Mouse (Mus musculus): ENCODE data around the gene Rps11. TPM values are rescaled to one million over a fixed set of nuclear protein-coding genes. Genes with fewer than 3 reads are reported as not detected.
"Not testable (repeated sequence)": the region's sequence is repeated elsewhere in the genome, so short reads cannot be mapped to it uniquely, and the experiment has no call there.

Gene Rps11
- total RNA-seq (2014; fragmentation: Nextera tagmentation) (3,773 and 4,118 TPM in 2 replicates), total RNA-seq (2017) (1,409 and 1,705 TPM in 2 replicates)

DNA sequence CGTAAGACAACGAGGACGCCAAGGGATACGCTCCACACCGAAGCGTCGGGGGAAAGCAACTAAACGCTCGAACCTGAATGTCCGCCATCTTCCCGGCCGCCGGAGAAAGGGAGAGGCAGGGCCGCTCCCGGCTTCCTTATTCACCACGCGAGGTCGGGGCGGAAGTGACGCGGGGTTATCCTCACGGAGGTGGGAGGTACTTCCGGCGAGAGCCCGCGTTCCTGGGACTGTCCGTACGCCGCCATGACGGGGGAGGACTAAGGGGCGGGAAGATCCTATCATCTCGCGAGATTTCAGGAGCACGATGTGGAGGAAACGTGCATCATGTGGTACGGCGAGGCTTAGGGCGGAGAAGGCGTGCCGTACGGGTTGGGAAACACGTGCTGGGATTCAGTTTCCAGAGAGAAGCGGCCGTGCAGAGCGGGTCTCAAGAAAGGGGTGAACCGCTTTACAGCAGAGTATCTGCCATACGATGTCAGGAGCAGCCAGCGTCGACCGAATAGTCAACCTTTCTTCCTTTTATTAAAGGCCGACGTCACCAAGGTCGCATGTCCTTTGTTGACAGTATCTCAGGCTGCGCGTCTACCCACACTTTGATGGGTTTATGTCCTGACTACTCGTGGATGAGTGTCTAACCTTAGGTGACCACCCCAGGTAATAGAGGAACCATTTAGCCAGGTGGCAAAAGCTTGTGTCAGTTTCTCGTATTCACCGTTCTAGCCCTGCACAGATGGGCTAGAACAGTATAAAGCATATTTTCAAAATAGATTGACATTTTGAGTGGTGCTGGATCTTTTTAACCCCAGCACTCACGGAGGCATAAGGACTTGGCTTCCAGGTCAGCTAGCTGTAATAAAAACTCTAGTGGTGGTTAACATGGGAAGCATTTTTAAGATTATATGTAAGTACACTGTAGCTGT lies at the start of gene Rps11:
Gene Rps11 (minus strand): TSS at position 216 of the 920 bp plus-strand sequence.
- peak; percentile 57 for ATAC-seq (replicated peaks; ENCODE audit: low FRiP score, low TSS enrichment, poor library complexity, severe bottlenecking)

GRCm38 (mm10) chr7:45173772-45174171 lies 49.5 kb upstream of the Rps11 start:
- ATAC-seq (replicated peaks; ENCODE audit: low FRiP score, low TSS enrichment, poor library complexity, severe bottlenecking) = not testable (repeated sequence)

DNA sequence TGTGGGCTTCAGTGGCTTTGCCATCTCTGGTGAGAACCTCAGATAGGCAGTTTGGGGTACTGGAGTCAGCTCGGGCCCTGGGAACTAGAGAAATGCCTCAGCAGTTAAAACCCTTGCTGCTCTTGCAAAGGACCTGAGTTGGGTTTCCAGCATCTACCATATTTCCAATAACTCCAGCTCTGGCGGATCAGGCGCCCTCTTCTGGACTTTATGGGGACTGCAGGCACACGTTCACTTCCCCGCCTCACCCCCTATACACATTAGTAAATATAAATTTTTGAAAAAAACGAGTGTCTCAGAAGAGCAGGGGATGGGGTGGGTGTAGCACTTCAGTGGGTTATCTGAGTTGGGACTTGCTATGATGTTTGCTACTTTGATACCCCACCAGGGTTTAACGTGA lies 48.7 kb upstream of the Rps11 start:
- peak; percentile 10; the same call in 1 of the 2 replicates for ATAC-seq (replicated peaks; ENCODE audit: low FRiP score, low TSS enrichment, poor library complexity, severe bottlenecking)

DNA sequence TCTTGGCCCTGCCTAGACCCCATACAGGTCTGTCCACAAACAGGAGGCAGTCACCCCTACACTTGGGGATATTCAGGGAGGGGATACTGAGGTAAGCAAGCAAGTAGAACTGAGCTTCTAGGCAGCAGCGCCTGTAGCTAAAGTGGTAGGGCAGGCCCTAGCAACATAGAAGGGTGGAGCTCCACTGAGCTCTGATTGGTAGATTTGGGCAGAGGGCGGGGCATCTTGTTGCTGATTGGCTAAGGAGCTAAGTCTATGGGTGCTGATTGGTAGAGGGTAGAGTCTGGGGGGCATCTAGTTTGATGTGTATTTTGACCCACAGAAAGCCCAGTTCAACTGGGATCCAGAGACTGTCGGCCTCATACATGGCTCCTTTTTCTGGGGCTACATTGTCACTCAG lies 45.3 kb upstream of the Rps11 start:
- ATAC-seq (replicated peaks; ENCODE audit: low FRiP score, low TSS enrichment, poor library complexity, severe bottlenecking) = no peak

DNA sequence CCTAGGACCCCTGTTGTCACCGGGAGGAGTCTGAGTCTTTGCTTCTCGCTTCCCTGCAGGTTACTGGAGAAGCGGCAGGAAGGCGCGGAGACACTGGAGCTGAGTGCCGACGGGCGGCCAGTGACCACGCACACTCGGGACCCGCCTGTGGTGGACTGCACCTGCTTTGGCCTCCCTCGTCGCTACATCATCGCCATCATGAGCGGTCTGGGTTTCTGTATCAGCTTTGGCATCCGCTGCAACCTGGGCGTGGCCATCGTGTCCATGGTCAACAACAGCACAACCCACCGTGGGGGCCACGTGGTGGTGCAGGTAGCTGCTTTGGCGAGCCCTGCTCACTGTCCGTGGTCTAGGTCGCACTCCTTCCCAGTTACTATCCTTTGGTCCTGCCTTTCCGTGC lies 44.4 kb upstream of the Rps11 start:
- no peak for ATAC-seq (replicated peaks; ENCODE audit: low FRiP score, low TSS enrichment, poor library complexity, severe bottlenecking)

GRCm38 (mm10) chr7:45167761-45168445 lies 43.7 kb upstream of the Rps11 start:
- ATAC-seq (replicated peaks; ENCODE audit: low FRiP score, low TSS enrichment, poor library complexity, severe bottlenecking) = no peak

DNA sequence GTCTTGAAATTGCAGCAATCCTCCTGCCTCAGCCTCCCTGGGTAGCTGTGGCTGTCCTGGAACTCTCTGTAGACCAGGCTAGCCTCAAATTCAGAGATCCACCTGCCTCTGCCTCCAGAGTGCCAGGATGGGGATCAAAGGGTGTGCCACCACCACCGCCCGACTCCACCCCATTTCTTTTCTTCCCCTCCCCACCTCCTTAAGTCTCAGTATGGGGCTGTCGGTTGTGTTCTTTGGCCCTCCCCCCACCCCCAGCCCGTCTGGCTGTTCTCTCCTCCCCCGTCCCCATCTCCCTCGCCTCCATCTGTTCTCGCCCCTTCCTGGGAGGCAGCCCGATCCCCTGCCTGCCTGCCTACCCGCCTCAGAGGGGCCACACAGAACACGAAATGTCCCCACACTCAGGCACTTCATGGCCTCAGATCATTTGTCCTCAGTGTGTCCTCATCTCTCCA lies 42.7 kb upstream of the Rps11 start:
- no peak for ATAC-seq (replicated peaks; ENCODE audit: low FRiP score, low TSS enrichment, poor library complexity, severe bottlenecking)

DNA sequence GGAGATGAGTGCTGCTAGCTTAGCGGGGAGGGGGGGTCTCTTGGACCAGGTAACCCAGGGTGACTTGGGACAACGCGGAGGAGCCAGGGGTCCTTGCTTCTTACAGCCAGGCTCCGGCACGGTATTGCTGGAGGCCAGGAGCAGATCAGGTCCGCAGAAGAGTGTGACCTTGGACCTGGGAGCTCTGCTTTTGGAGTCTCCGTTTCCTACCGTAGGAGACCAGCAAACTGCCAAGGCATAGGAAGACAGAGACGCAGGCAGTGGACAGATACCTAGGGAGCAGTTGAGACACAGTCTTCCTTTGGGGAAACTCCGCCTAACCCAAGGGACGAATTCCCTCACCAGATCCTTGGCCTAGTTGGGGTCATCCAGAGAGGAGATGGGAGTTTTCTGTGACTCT lies 41.5 kb upstream of the Rps11 start:
- ATAC-seq (replicated peaks; ENCODE audit: low FRiP score, low TSS enrichment, poor library complexity, severe bottlenecking) = no peak

DNA sequence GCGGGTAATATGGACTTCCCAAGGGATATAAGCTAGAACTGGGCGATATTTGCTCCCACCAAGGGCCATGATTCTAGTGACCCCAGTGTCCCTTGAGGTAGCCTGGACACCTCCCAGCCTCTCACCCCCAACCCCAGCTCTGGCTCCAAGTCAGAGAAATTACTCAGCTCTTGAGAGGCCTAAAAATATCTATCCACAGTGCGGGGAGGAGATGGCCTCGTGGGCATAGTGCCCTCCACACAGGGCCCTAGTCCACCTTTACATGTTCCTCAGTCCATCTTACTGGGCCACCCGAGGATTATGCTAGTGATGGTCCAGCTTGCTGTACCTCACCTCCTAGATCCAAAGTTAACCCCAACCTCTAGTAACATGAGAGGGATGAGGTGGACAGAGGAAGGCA lies 40.6 kb upstream of the Rps11 start:
- ATAC-seq (replicated peaks; ENCODE audit: low FRiP score, low TSS enrichment, poor library complexity, severe bottlenecking) = no peak

DNA sequence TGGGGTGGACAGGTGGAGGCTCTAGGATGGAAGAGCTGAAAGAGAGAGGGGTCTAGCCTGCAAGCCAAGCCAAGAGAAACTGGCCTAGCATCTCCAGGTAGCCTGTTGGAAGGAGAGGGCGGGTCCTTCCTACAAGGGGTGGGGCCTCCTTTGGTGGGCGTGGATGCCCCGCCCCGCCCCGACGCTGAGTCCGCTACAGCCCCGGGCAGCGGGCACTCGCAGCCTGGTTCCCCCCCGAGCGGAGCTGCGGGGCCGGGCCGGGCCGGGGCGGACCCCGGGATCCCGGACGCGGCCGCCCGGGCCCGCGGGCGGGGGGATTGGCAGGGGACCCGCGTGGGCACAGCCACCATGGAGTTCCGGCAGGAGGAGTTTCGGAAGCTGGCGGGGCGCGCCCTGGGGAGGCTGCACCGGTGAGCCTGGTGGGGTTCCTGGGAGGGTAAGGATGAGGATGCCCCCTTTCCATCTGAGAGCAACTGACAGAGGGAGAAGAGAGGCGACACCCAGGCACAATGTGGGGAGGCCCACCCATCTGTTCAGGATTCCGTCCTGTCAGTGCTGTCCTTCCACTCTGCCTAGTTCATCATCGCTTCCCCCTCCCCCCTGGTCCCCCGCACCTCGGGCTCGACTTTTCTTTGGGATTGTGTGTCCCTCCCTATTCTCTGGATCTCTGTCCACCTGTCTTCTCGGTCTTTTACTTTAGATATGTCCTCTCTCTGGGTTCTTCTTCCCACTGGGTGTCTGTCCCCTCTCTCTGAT lies 39.7 kb upstream of the Rps11 start, which contains the start of gene Slc17a7:
Gene Slc17a7 (plus strand): TSS at position 215 of the 756 bp plus-strand sequence.
- ATAC-seq (replicated peaks; ENCODE audit: low FRiP score, low TSS enrichment, poor library complexity, severe bottlenecking) = 0 out of 2 replicates have a peak, but pooled peaks have one; percentile 46

DNA sequence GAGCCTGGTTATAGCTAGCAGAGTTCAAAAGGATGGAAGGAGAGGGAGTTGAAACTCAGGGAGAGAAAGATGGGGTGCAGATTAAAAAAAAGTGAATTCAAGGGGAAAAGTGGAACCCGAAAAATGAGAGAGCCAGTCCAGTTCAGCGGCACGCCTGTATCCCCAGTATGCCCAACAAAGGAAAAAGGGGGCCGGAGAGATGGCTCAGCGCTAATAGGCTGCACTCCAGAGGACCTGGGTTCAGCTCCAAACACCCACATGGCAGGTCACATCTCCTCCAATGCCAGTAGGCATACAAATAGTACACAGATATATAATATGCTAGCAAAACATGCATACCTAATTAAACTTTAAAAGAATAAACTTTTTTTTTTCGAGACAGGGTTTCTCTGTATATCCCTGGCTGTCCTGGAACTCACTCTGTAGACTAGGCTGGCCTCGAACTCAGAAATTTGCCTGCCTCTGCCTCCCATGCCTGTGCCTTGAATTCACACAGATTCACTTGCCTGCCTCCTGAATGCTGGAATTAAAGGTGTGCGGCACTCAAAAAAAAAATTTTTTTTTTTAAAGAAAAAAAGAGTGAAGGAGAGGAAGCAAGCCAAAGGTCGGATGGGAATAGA lies 38.9 kb upstream of the Rps11 start:
- ATAC-seq (replicated peaks; ENCODE audit: low FRiP score, low TSS enrichment, poor library complexity, severe bottlenecking) = no peak

DNA sequence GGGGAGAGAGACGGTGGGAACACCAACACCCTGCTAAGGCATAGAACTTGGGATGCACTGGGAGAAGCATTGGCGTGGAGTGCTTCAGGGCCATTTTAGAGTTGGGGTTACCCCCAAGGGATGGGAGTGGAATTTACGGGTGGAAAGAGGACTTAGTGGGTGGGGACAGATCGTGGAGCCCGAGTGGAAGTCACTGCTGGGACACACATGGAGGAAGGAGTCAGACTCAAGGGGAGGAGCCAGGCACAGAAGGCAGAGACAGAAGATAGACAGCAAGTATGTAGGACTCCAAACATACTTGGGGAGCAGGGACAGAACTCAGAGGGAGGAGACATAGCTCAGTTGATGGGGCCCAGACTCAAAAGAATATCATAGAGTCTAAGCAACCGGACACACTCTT lies 38.3 kb upstream of the Rps11 start:
- ATAC-seq (replicated peaks; ENCODE audit: low FRiP score, low TSS enrichment, poor library complexity, severe bottlenecking) = no peak

DNA sequence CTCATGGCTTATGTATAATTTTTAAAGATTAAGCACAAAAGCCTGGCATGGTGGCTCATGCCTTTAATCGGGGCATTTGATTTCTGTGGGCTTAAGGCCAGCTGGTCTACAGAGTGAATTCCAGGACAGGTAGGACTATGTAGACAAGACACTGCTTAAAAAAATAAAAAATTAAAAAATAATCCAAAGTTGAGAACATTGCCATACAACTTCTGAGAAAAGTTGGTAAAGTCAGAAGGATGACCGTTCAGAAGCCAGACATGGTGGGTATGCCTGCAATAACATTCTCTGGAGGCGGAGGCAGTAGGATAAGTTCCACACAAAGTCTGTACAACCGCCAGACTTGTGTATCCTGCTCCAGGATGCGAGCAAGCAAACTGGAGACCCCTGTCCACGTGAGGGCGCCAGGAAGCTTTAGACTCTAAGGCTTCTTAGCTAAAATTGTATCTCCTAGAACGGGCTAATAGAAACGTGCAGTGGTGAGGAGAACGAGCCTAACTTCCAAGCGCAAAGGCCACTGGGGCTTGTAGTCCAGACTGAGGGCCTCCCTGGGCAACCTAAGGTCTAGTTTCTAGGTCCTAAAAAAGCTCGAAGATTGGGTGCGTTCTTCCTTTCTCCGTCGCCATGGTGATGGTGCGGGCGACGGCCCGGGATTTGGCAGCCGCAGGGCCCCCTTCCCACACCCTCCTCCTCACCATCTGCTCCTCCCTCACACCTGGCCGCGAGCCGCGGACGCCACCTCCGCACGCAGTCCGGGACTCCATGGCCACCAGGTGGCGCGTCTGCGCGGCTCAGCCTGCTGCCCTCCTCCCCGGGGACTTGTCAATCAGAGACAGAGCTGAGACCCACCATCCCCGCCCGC lies 37.6 kb upstream of the Rps11 start:
- peak; percentile 82 for ATAC-seq (replicated peaks; ENCODE audit: low FRiP score, low TSS enrichment, poor library complexity, severe bottlenecking)

DNA sequence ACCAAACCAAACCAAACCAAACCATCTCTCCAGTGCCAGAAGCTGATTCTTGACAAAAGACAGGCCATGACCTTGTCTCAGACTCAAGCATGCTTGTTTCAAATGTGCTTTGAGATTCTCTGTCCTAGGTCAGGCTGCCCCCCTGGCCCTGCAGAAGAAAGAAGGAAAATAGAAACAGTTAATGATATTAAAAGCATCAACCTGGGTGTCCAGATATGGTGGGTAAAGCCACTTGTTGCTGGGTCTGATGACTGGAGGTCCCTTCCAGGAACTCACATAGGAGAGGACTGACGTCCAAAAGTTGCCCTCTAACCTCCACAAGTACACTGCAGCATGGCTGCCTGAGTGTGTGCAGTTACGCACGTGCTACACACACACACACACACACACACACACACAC lies 36.6 kb upstream of the Rps11 start:
- no peak for ATAC-seq (replicated peaks; ENCODE audit: low FRiP score, low TSS enrichment, poor library complexity, severe bottlenecking)

DNA sequence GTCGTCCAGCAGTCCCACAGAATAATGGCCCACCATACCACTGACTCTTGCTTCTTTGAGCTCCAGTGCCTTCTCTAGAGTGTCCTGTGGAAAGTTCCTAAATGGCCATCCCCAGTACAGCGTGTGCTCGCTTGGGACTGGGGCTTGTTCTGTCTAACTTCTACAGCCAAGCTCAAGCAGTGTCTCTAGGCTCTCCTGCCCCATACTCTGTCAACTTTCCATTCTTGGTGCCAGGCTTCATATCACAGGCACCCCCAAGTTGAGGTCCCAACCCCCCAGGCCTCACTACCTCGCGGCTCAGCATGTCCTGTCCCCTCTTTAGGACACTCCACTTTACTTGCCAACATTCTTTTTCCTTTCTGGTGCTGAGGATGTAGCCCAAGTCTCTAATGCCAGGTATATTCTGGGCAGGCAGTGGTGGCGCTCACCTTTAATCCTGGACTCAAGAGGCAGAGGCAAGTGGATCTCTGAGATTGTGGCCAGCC lies 36.1 kb upstream of the Rps11 start:
- ATAC-seq (replicated peaks; ENCODE audit: low FRiP score, low TSS enrichment, poor library complexity, severe bottlenecking) = no peak

- no peak for ATAC-seq (replicated peaks; ENCODE audit: low FRiP score, low TSS enrichment, poor library complexity, severe bottlenecking)
Observed at GRCm38 (mm10) chr7:45158991-45159390, 34.8 kb upstream of the Rps11 start.

- no peak for ATAC-seq (replicated peaks; ENCODE audit: low FRiP score, low TSS enrichment, poor library complexity, severe bottlenecking)
Observed at GRCm38 (mm10) chr7:45157459-45157858, 33.2 kb upstream of the Rps11 start.

DNA sequence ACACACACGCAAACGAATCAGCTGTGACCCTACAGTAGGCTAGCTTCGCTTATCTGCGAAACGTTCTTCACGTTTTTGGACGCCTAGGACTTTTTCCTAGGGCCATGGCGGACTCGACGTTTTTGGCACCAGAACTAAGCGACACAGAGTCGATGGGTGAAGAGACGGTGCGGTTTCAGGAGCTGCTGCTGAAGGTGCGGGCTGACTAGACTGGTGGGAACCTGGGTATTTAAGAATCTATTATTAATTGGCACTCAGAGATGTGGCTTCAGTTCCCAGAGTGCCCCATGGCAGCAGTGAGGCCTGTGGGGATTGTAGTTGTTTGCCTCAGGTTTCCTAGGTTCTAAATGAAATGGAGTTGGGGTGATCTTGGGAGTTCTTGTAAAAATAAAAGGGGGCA lies 32.0 kb upstream of the Rps11 start:
- no peak for ATAC-seq (replicated peaks; ENCODE audit: low FRiP score, low TSS enrichment, poor library complexity, severe bottlenecking)
